Mouse (Mus musculus): ENCODE measurements around the gene Efhb. TPM values are rescaled to one million over a fixed set of nuclear protein-coding genes. Genes with fewer than 3 reads are reported as not detected.

The Efhb gene
- polyA plus RNA-seq, 1 experiment from 2014 or later, result 0.26 TPM

GRCm38 (mm10) chr17:53387581-53388473 is 75.3 kb downstream of the Efhb start:
- peak; percentile 85 for DNase-seq (ENCODE audit: low spot score, missing footprints)
- no peak overlapping the region for H3K4me2 ChIP-seq

GRCm38 (mm10) chr17:53386863-53387262 is 76.3 kb downstream of the Efhb start:
- WGBS, result 81% methylated on average over 6 of the region's 6 CpGs

More at GRCm38 (mm10) chr17:53387581-53388473, 75.3 kb downstream of the Efhb start:
- Histone ChIP-seq H3K27me3 (ENCODE audit: control insufficient read depth, insufficient read depth, low read length) (no peaks in the 10 kb centered on the region), H3K4me1 (ENCODE audit: control insufficient read depth, insufficient read depth, low read length) (no peaks in the 10 kb centered on the region), H3K36me3 (ENCODE audit: control insufficient read depth, insufficient read depth, low read length) (no peaks in the 10 kb centered on the region), H3K4me3 (ENCODE audit: low read depth, low read length) (no peak overlapping the region), H3K9ac (ENCODE audit: low read length) (no peak overlapping the region), H3K27ac (ENCODE audit: low read depth, low read length) (no peak overlapping the region), H3K9me3 (ENCODE audit: control insufficient read depth, low read length) (no peaks in the 10 kb centered on the region)
- peak; percentile 76; the same call in 1 of the 2 replicates for ATAC-seq (ENCODE audit: low FRiP score)
- 56% methylated on average over 6 of the region's 6 CpGs for WGBS

GRCm38 (mm10) chr17:53364111-53364510 is 99.0 kb downstream of the Efhb start:
- Histone ChIP-seq H3K9me3 (ENCODE audit: control insufficient read depth, low read length) (no peaks in the 10 kb centered on the region), H3K27ac (ENCODE audit: low read depth, low read length) (no peak overlapping the region), H3K4me2 (no peak overlapping the region), H3K4me3 (ENCODE audit: low read depth, low read length) (no peak overlapping the region), H3K9ac (ENCODE audit: low read length) (no peak overlapping the region), H3K36me3 (ENCODE audit: control insufficient read depth, insufficient read depth, low read length) (no peaks in the 10 kb centered on the region), H3K4me1 (ENCODE audit: control insufficient read depth, insufficient read depth, low read length) (no peaks in the 10 kb centered on the region), H3K27me3 (ENCODE audit: control insufficient read depth, insufficient read depth, low read length) (no peaks in the 10 kb centered on the region)
- DNase-seq (ENCODE audit: low spot score, missing footprints) (no peak), ATAC-seq (ENCODE audit: low FRiP score) (no peak)
- 91% methylated on average over 6 of the region's 6 CpGs for WGBS

More at GRCm38 (mm10) chr17:53386863-53387262, 76.3 kb downstream of the Efhb start:
- no peaks in the 10 kb centered on the region for H3K9me3 ChIP-seq (ENCODE audit: control insufficient read depth, low read length)
- H3K27ac ChIP-seq (ENCODE audit: low read depth, low read length), result no peak overlapping the region
- H3K4me3 ChIP-seq (ENCODE audit: low read depth, low read length), result no peak overlapping the region
- H3K36me3 ChIP-seq (ENCODE audit: control insufficient read depth, insufficient read depth, low read length), result no peaks in the 10 kb centered on the region
- ATAC-seq (ENCODE audit: low FRiP score) (no peak), DNase-seq (ENCODE audit: low spot score, missing footprints) (no peak)
- no peak overlapping the region for H3K4me2 ChIP-seq
- H3K4me1 ChIP-seq (ENCODE audit: control insufficient read depth, insufficient read depth, low read length), result no peaks in the 10 kb centered on the region
- H3K27me3 ChIP-seq (ENCODE audit: control insufficient read depth, insufficient read depth, low read length), result no peaks in the 10 kb centered on the region
- H3K9ac ChIP-seq (ENCODE audit: low read length), result no peak overlapping the region

Other genes with a start within 250 kb of the Efhb start
- 97.5 and 99.9 TPM in 2 replicates for gene Rab5a, start 15.9 kb upstream of the Efhb start, polyA plus RNA-seq (2014; fragmentation: Nextera tagmentation; extraction: Ambion mirVana)
- gene Pp2d1, start 76.1 kb upstream of the Efhb start, polyA plus RNA-seq (2014; fragmentation: Nextera tagmentation; extraction: Ambion mirVana), result 0.22 and 0.34 TPM in 2 replicates
- gene Kat2b, start 103.5 kb upstream of the Efhb start, polyA plus RNA-seq (2014; fragmentation: Nextera tagmentation; extraction: Ambion mirVana), result 4.9 and 5.5 TPM in 2 replicates
- gene Sgo1, start 226.0 kb upstream of the Efhb start, polyA plus RNA-seq (2014; fragmentation: Nextera tagmentation; extraction: Ambion mirVana), result 52.3 and 56.2 TPM in 2 replicates